Mouse (Mus musculus): Measurements from ENCODE around the gene Slc34a2. TPM values are rescaled to one million over a fixed set of nuclear protein-coding genes. Genes with fewer than 3 reads are reported as not detected.

Gene Slc34a2
- polyA plus RNA-seq, 3 experiments from 2014 or later: not detected

DNA sequence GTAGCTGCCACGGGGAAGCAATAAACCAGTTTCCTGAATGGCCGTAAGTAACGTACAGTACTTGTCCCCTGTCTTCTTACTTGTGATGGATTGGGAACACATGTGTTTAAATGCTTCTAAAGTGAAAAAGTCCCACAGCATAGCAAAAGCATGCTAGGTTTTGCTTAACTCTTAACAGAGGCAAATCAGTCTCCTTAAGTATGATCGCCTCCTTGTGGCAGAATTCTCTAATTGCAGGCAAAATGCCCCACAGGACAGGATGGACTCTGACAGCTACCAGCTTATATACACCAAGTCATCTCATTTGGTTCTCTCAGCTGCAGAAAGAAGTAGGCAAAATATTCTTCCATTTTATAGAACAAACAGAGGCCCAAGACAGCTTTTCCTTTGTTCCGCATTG lies 75.1 kb downstream of the Slc34a2 start:
- ATAC-seq: no peak

DNA sequence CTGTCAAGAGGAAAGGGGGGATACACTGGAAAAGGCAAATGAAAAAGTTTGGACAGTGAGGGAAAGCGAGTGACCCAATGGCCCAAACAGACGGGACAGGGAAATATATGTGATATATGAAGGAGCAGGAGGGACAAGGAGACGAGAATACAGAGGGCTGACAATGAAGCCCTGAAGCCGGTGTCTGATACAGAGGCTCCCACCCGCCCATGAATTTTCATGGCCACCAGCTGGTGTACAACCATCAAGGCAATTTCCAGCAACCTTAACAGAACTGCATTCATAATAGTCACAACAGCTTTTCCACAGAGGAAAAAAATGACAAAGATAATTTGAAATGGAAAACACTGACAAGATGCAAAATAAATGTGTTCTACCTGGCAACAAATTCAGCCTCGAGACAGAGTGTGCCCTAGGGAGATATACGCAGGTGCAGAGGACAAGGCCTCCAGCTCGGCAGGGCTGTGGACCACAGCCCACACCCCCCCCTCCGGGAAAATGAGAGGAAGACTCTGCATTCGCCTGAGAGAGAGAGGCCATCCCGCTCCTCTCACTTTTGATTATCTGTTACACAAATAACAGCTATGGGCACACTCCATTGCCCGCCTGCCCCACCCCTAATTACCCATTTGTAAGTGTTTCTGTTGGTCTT lies 76.9 kb downstream of the Slc34a2 start:
- ATAC-seq: no peak

DNA sequence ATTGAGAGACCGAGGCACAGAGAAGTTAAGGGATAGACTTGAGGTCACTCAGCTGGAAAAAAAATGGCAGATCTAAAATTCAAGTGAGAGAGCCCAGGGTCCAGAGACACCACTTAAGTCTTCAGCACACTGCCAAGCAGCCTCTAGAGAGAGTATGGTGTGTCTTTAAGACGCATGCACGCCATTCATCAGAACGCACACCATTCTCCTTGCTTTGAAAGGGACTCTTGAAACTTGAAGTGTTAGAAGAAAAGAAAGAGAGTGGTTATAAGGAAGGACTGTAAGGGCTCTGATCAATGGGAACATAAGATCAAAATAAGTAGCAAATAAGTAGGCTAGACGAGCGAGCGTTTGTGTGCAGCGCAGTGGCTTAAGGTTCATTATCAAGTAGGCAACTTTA lies 80.3 kb downstream of the Slc34a2 start:
- ATAC-seq: no peak

DNA sequence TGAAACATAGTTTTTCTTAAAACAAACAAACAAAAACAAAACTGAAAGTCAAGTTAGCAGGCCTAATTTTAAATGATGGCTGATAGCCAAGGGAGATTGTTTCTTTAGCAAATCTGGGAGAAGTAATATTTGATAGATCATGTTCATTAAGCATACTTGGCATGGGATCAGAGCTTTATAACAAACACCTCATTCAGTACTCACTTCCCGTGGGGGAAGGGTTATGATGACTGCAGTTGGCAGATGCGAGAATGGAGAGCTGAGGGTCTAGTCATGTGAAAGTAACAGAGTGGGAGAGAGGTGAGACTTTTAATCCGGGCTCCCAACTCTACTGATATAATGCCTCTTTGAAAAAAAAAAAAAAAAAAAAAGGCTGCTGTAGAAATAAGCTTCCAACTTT lies 81.8 kb downstream of the Slc34a2 start:
- ATAC-seq: no peak

Other genes starting within 250 kb of the Slc34a2 start
- 10 to 100 TPM; 76.9 to 94.8 (median 81.5) TPM for gene Anapc4, start 204.1 kb upstream of the Slc34a2 start, polyA plus RNA-seq (2017; shearing (Covaris generic))
- under 1 TPM in 1 of 3 experiments, not detected in 2; 0.13 TPM for gene Sel1l3, start 175.8 kb downstream of the Slc34a2 start, polyA plus RNA-seq (2017; shearing (Covaris generic))
- 100 to 1,000 TPM; 107 to 114 (median 113) TPM for gene Smim20, start 229.0 kb downstream of the Slc34a2 start, polyA plus RNA-seq (2017; shearing (Covaris generic))

All from inflammation-experienced regulatory T-cells, adult 6 months (primary cell).